Mouse (Mus musculus) adrenal gland, postnatal 25 days (tissue): ENCODE results near the gene Bsnd. TPM values are rescaled to one million over a fixed set of nuclear protein-coding genes. Genes with fewer than 3 reads are reported as not detected.

Experiments used
- DNase-seq: peaks from one replicate; pipeline ENCODE4 v3.0.0; 2021; ENCODE audit warnings: mixed read lengths
- total RNA-seq: library from RNA; stranded (reverse); gene quantifications from 2 replicates; pipeline ENCODE4 v1.2.3, GENCODE M21; 2021

The Bsnd gene
- total RNA-seq, 1 experiment from 2014 or later, result not detected

- no peak for DNase-seq
Measured at GRCm38 (mm10) chr4:106480545-106480944, 11.5 kb downstream of the Bsnd start.

- peak; percentile 31 for DNase-seq
Measured at GRCm38 (mm10) chr4:106474241-106474640, 17.8 kb downstream of the Bsnd start.

DNA sequence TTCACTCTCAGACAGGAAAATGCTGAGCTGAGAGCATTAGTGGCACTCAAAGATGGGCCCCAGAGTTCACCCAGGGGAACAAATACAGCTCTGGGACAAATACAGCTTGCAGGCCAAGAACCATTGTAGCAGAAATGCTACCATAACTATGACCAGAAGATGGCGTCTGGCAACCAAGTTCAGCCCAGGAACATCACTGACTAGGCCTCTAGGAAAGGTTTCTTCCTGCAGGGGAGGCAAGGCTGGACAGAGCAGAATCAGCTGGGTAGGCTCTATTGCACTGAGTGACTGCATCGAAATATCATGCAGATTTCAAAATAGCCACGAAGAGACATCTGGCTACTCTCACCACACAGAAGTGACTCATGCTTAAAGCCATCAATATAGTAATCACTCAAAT lies 19.7 kb downstream of the Bsnd start:
- DNase-seq, result peak; percentile 35

GRCm38 (mm10) chr4:106470921-106471320 lies 21.2 kb downstream of the Bsnd start:
- DNase-seq, result no peak

DNA sequence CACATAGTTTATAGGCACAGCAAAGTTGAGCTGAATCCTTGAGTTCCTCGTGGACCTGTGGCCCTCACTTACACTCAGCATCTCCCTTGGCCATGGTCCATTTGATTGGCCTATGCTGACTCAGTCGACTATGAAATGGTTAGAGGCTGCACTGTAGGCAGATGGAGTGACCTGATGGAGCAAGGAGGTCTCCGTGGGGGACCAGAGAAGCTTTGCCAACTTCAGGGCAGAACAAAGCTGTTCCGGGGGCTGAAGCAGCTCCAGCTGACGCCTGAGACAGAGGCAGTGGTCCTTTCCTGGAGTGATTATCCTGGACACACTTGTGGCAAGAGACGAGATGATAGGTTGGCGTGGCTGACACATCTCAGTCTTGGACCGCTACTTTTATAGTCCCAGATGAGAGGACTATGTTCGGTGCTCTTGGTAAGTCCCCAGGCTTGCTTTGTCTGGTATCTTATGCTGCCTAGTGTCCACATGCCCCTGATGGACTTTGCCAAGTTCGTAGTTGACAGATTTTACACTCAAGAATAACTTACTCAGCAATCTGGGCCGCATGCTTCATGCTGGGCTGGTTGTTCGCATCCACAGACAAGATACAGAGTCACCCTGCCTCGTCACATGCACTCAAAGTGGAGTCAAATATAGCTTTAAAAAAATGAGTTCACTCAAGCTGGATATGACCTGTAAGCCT lies 24.5 kb downstream of the Bsnd start:
- DNase-seq, result no peak

GRCm38 (mm10) chr4:106463174-106463801 lies 28.8 kb downstream of the Bsnd start:
- DNase-seq, result no peak

GRCm38 (mm10) chr4:106462524-106462923 lies 29.6 kb downstream of the Bsnd start:
- DNase-seq, result no peak

DNA sequence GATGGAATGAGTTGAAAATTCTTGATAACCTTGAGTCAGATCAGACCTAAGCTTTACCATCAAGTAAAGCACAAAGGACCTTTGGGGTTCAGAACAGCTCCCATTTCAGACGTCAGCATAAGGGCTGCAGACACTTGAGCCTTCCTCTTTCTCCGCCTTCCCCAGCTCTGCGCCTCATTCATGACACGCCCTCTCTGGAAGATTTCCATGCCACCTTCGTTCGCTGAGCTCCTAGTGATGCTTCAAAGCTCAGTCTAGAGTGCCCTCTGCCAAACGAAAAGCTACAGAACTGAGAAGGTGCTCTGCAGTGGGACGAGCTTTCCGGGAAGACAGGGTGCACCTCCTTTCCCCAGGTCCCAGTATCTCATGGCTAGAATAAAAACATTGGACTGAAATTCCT lies 30.1 kb downstream of the Bsnd start:
- no peak for DNase-seq

DNA sequence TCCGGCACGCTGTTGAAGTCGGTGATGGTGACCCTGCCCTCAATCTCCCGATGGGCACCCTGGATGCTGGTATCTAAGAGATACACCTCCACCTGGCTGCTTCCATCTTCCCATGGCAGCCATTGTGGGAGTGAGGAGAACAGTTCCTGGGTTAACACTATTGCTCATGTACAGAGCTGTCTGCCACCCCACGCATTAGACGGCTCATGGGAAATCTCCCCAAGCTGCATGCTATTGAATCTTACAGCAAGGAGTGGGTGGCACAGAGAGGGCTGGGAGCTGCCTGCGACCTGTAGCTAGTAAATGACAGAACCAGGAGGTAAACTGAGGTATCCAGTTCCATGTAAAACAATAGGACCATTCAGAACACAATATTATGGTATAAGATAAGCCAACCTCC lies 37.5 kb downstream of the Bsnd start:
- DNase-seq, result no peak

GRCm38 (mm10) chr4:106453516-106453915 lies 38.6 kb downstream of the Bsnd start:
- DNase-seq, result no peak

DNA sequence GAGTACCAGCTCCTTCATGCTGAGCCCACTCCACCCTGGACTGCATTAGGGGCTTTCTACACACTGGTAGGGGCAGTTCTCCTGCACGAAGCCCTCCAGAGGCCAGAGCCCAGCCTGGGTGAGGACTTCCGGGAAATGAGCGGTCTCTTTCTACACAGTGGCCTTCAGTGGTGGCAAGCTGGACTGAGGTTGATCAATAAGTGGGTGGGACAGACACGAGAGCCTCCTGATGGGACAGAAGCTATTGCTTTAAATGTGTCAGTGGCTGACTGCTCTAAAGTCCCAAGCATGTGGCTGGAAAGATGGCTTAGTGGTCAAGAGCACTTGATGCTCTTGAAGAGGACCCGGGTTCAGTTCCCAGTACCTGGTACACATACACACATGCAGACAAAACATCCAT lies 39.0 kb downstream of the Bsnd start:
- no peak for DNase-seq

DNA sequence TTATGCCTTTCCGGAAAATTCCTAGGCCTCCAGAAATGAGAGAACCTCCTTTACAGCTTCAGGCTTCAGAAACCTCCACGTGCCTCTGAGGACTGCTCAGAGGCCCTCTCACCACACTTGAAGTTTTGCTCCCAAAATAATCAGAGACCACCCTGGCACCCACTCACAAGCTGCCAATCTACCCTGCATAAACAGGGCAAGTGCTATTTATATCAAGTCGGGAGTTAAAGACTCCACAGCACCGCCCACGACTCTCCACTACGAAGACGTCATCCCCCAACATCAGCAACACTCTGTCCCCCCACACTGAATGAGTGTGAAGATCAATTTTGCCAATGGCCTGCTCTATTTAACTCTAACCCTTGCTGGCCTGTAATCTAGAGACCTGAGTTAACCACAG lies 39.7 kb downstream of the Bsnd start:
- DNase-seq, result no peak

- no peak for DNase-seq
Measured at GRCm38 (mm10) chr4:106449306-106449705, 42.8 kb downstream of the Bsnd start.

DNA sequence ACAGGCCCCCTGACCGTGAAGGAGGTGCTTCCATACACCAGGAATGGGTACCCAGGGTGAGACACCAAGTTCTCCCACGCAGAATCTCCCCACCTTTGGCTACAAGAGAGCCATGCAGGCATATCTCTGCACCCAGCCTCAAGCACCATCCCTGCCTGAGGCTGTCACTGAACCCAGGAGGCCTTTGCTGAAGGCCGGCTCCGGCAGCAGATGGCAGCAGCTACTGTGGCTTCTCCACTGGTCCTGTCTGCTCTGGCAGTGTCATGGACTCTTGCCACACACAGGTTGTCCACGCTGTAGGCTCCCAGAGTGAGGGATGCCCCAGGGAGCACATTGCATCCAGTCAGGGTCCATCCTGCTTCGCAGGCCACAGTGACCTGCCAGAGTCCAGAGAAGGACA lies 48.9 kb downstream of the Bsnd start:
- DNase-seq, result no peak

- no peak for DNase-seq
Measured at GRCm38 (mm10) chr4:106438763-106439162, 53.3 kb downstream of the Bsnd start.

DNA sequence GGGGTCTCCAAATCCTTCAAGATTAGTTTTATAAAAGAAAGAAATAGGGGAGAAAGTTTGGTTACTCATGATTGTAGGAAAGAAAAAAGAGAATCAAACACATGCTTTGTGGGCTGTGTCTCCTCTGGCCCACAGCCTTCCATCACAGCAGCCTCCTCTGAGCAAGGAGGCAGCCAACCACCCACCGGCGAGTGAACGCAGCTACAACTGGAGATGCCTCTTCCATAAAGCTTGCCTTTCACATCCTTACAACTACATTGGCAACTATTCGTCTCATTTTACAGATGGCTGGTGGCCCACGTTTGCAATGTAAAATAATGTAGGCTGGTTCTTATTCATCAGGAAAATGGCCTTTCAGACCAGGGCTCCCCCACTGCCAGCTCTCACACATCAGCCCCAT lies 54.9 kb downstream of the Bsnd start:
- no peak for DNase-seq

DNA sequence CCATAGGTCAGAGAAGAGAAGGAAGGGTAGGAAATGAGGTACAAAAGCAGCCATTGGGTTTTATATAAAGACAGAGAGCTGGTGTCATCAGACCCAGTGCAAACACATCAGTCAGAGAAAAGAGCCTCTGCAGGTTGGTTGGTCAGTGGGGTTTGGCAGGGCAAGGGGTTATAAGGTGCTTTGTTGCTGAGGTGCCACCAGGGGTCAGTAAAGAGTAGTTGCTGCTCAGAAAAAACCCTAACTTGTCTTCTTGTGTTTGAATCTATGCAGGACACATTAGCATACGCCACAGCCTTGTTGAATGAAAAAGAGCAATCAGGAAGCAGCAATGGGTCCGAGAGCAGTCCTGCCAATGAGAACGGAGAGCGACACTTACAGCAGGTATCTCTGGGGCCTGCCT lies 55.6 kb downstream of the Bsnd start:
- DNase-seq, result no peak

DNA sequence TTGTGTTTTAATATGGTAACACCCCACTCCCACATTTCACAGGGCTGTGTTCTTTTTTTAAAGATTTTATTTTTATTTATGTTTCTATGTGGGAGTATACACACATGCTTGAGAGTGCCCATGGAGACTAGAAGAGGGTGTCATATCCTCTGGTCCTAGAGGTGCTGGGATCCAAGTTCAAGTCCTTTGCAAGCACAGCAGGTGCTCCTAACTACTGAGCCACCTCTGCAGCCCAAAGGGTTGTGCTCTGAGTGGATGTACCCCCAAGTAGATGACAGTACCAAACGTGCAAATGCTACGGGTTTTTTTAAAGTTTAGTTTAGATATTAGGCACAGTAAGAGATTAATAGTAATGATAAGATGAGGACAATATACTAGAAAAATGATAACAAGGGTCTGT lies 56.7 kb downstream of the Bsnd start:
- no peak for DNase-seq

Other genes starting within 250 kb of the Bsnd start
- gene Usp24, start 176.1 kb downstream of the Bsnd start, total RNA-seq, result 41.1 and 46.0 TPM in 2 replicates
- 0.21 TPM in 1 of 2 replicates, not detected in the other for gene Pcsk9, start 28.0 kb downstream of the Bsnd start, total RNA-seq
- gene Dhcr24, start 68.8 kb upstream of the Bsnd start, total RNA-seq, result 428 and 448 TPM in 2 replicates
- not detected in 2 replicates for gene Lexm, start 125.0 kb upstream of the Bsnd start, total RNA-seq
- gene Ttc22, start 130.1 kb upstream of the Bsnd start, total RNA-seq, result not detected in 2 replicates
- gene Pars2, start 158.8 kb upstream of the Bsnd start, total RNA-seq, result 5.6 and 7.5 TPM in 2 replicates
- 32.6 and 35.1 TPM in 2 replicates for gene Ttc4, start 186.7 kb upstream of the Bsnd start, total RNA-seq
- 2.3 and 2.6 TPM in 2 replicates for gene Mroh7, start 238.6 kb upstream of the Bsnd start, total RNA-seq
- gene Fam151a, start 241.6 kb upstream of the Bsnd start, total RNA-seq, result 0.15 TPM in 1 of 2 replicates, not detected in the other